8 mouse cellular contexts compared by ENCODE assay signal in genomic region chr13:23622861-23623450, GRCm38 (mm10). TPM values are rescaled to one million over a fixed set of nuclear protein-coding genes. Genes with fewer than 3 reads are reported as not detected.
DNase-seq lines count a peak whose midpoint lies in the region; ATAC-seq lines count a peak whose summit lies in the region.

No protein-coding gene starts in this region.

- H3K9ac ChIP-seq in forebrain, embryonic 15.5 days (replicated peaks), result peak overlapping the region; percentile 85; the same call in 1 of the 2 replicates
- H3K9ac ChIP-seq in kidney, embryonic 16.5 days (replicated peaks; ENCODE audit: low read length), result peak overlapping the region; percentile 86

- intact Hi-C loops in gastrocnemius, postnatal 14 days (cut with DNase I; ENCODE audit: low total_unique reads), result loop anchor here (10.0 kb wide), 1 partner anchor 72 kb away; the partner anchor contains the start of genes Hist1h1t and Hist1h4c

- ATAC-seq in forebrain, embryonic 15.5 days (replicated peaks), result no peak
- ATAC-seq in kidney, embryonic 16.5 days (ENCODE audit: low FRiP score, low TSS enrichment), result no peak

- DNase-seq in gastrocnemius, postnatal 14 days, result peak; percentile 9
- DNase-seq in gastrocnemius, adult 8-10 months (ENCODE audit: low spot score in 2 of 2), result no peak
- peak; percentile 45 for DNase-seq in brain, adult 2 months (ENCODE audit: low read depth, low spot score)
- peak; percentile 29 for DNase-seq in lung, postnatal 36 days
- DNase-seq in Muller cell, postnatal 12 days (ENCODE audit: inconsistent ontology term), result no peak
- DNase-seq in adrenal gland, postnatal 4 days (ENCODE audit: low spot score in 2 of 2), result no peak

- H3K4me3 ChIP-seq in forebrain, embryonic 15.5 days, result peak overlapping the region; percentile 69
- H3K4me3 ChIP-seq in kidney, embryonic 16.5 days (ENCODE audit: low read length), result peak overlapping the region; percentile 62

- H3K4me2 ChIP-seq in forebrain, embryonic 15.5 days (replicated peaks), result peak overlapping the region; percentile 96
- H3K4me2 ChIP-seq in kidney, embryonic 16.5 days (replicated peaks; ENCODE audit: low read depth, low read length), result peak overlapping the region; percentile 70

- no peaks in the 10 kb centered on the region for H3K27me3 ChIP-seq in forebrain, embryonic 15.5 days
- H3K27me3 ChIP-seq in kidney, embryonic 16.5 days (ENCODE audit: insufficient read depth, low read length), result no peaks in the 10 kb centered on the region

- no peaks in the 10 kb centered on the region for H3K36me3 ChIP-seq in forebrain, embryonic 15.5 days
- H3K36me3 ChIP-seq in kidney, embryonic 16.5 days (ENCODE audit: insufficient read depth, low read length), result no peaks in the 10 kb centered on the region

- H3K27ac ChIP-seq in forebrain, embryonic 15.5 days (replicated peaks), result peak overlapping the region; percentile 94
- peak overlapping the region; percentile 97 for H3K27ac ChIP-seq in kidney, embryonic 16.5 days (ENCODE audit: low read length)

- no peaks in the 10 kb centered on the region for H3K9me3 ChIP-seq in forebrain, embryonic 15.5 days
- no peaks in the 10 kb centered on the region for H3K9me3 ChIP-seq in kidney, embryonic 16.5 days (ENCODE audit: low read length)

- WGBS in forebrain, embryonic 15.5 days, result 29% methylated on average over 7 of the region's 7 CpGs
- WGBS in kidney, embryonic 16.5 days, result 26% methylated on average over 7 of the region's 7 CpGs

- peaks cover 25% of the 10 kb centered on the region for H3K4me1 ChIP-seq in forebrain, embryonic 15.5 days
- peaks cover 9% of the 10 kb centered on the region for H3K4me1 ChIP-seq in kidney, embryonic 16.5 days (ENCODE audit: insufficient read depth, low read length)

RNA-seq across cellular contexts. Expression of gene Hist1h1e, which starts 0.6 kb away (rescaled TPM):
- total RNA-seq in gastrocnemius, postnatal 14 days (2021), result 100 to 1,000 TPM in 1 of 2 experiments, 10 to 100 TPM in 1; 91.2 to 121 TPM
- total RNA-seq in gastrocnemius, adult 8-10 months (2022), result 10 to 100 TPM; 32.8 to 56.3 (median 49.3) TPM
- polyA plus RNA-seq in forebrain, embryonic 15.5 days (2015; fragmentation: Nextera tagmentation; extraction: Ambion mirVana), result 11.6 and 13.7 TPM in 2 replicates
- 14.7 and 15.9 TPM in 2 replicates for polyA plus RNA-seq in kidney, embryonic 16.5 days (2015; fragmentation: Nextera tagmentation; extraction: Ambion mirVana)
- 100 to 1,000 TPM; 327 to 388 TPM for total RNA-seq in adrenal gland, postnatal 4 days (2021)

RNA-seq across cellular contexts. Expression of gene Hist1h2be, which starts 2.0 kb away (rescaled TPM):
- 10 to 100 TPM; 25.3 to 25.8 TPM for total RNA-seq in gastrocnemius, postnatal 14 days (2021)
- 10 to 100 TPM; 12.0 to 16.1 (median 12.9) TPM for total RNA-seq in gastrocnemius, adult 8-10 months (2022)
- polyA plus RNA-seq in forebrain, embryonic 15.5 days (2015; fragmentation: Nextera tagmentation; extraction: Ambion mirVana), result 1.9 and 2.5 TPM in 2 replicates
- 3.2 and 3.3 TPM in 2 replicates for polyA plus RNA-seq in kidney, embryonic 16.5 days (2015; fragmentation: Nextera tagmentation; extraction: Ambion mirVana)
- total RNA-seq in adrenal gland, postnatal 4 days (2021), result 10 to 100 TPM; 40.6 to 48.5 TPM

RNA-seq across cellular contexts. Expression of gene Hist1h4d, which starts 41.6 kb away (rescaled TPM):
- 10 to 100 TPM; 88.4 to 95.8 TPM for total RNA-seq in gastrocnemius, postnatal 14 days (2021)
- total RNA-seq in gastrocnemius, adult 8-10 months (2022), result 10 to 100 TPM; 37.8 to 57.9 (median 48.1) TPM
- 76.0 and 88.6 TPM in 2 replicates for polyA plus RNA-seq in forebrain, embryonic 15.5 days (2015; fragmentation: Nextera tagmentation; extraction: Ambion mirVana)
- polyA plus RNA-seq in kidney, embryonic 16.5 days (2015; fragmentation: Nextera tagmentation; extraction: Ambion mirVana), result 102 TPM in 2 replicates
- 100 to 1,000 TPM; 413 to 478 TPM for total RNA-seq in adrenal gland, postnatal 4 days (2021)

RNA-seq across cellular contexts. Expression of gene Hist1h3d, which starts 47.4 kb away (rescaled TPM):
- 10 to 100 TPM; 13.5 to 15.2 TPM for total RNA-seq in gastrocnemius, postnatal 14 days (2021)
- 1 to 10 TPM; 2.5 to 4.0 (median 3.2) TPM for total RNA-seq in gastrocnemius, adult 8-10 months (2022)
- 4.5 and 5.1 TPM in 2 replicates for polyA plus RNA-seq in forebrain, embryonic 15.5 days (2015; fragmentation: Nextera tagmentation; extraction: Ambion mirVana)
- 6.1 and 6.6 TPM in 2 replicates for polyA plus RNA-seq in kidney, embryonic 16.5 days (2015; fragmentation: Nextera tagmentation; extraction: Ambion mirVana)
- 10 to 100 TPM; 64.3 to 80.4 TPM for total RNA-seq in adrenal gland, postnatal 4 days (2021)

RNA-seq across cellular contexts. Expression of gene Hist1h2ad, which starts 48.8 kb away (rescaled TPM):
- 10 to 100 TPM; 13.9 to 14.8 TPM for total RNA-seq in gastrocnemius, postnatal 14 days (2021)
- 1 to 10 TPM in 1 of 4 experiments, not detected in 3; 2.2 TPM for total RNA-seq in gastrocnemius, adult 8-10 months (2022)
- polyA plus RNA-seq in forebrain, embryonic 15.5 days (2015; fragmentation: Nextera tagmentation; extraction: Ambion mirVana), result 1.5 and 2.0 TPM in 2 replicates
- polyA plus RNA-seq in kidney, embryonic 16.5 days (2015; fragmentation: Nextera tagmentation; extraction: Ambion mirVana), result 2.5 and 3.0 TPM in 2 replicates
- 10 to 100 TPM; 63.5 to 64.6 TPM for total RNA-seq in adrenal gland, postnatal 4 days (2021)

Comparison
In these comparisons a context has a peak if more than half of its experiments do, and no peak if none do; other contexts are left out.
1. DNase-seq: peak in gastrocnemius, postnatal 14 days (single experiment), brain, adult 2 months (single experiment) and lung, postnatal 36 days (single experiment); none in gastrocnemius, adult 8-10 months (0 of 2), Muller cell, postnatal 12 days (single experiment) and adrenal gland, postnatal 4 days (0 of 2).
2. RNA of gene Hist1h4d, which starts 41.6 kb away (total RNA-seq): 413 to 478 TPM in adrenal gland, postnatal 4 days; 88.4 to 95.8 TPM in gastrocnemius, postnatal 14 days and 37.8 to 57.9 TPM in gastrocnemius, adult 8-10 months; every median in the first group is over 4 times any median in the second.